Mouse (Mus musculus) cerebellum, postnatal 25 days (tissue): Measurements from ENCODE around the gene Stub1.

Experiments
- DNase-seq, 2 experiments: peaks; one replicate each; pipeline ENCODE4 v3.0.0; 2021; ENCODE audit warnings: mixed read lengths in 2 of 2

Gene Stub1

GRCm38 (mm10) chr17:25837076-25837410, 3.8 kb upstream of the Stub1 start, which contains the start of gene Rhbdl1:
Gene Rhbdl1 (minus strand): TSS chr17:25837295.
- DNase-seq = peak; percentile 90 to 93

- DNase-seq = peak; percentile 59 to 61
Observed at GRCm38 (mm10) chr17:25836397-25837075, 3.3 kb upstream of the Stub1 start.

GRCm38 (mm10) chr17:25835816-25836215, 2.6 kb upstream of the Stub1 start:
- no peak for DNase-seq

- no peak for DNase-seq
Observed at GRCm38 (mm10) chr17:25835301-25835700, 2.1 kb upstream of the Stub1 start.

- peak in 1 of 2 experiments; percentile 62 for DNase-seq
Observed at GRCm38 (mm10) chr17:25834595-25835222, 1.5 kb upstream of the Stub1 start.

GRCm38 (mm10) chr17:25833961-25834594, 874 bp upstream of the Stub1 start:
- no peak for DNase-seq

GRCm38 (mm10) chr17:25832436-25833290, 541 bp downstream of the Stub1 start:
- DNase-seq = peak; percentile 99 to 100

- peak; percentile 49 to 70 for DNase-seq
Observed at GRCm38 (mm10) chr17:25831451-25832281, 1.5 kb downstream of the Stub1 start.

GRCm38 (mm10) chr17:25830806-25831431, 2.3 kb downstream of the Stub1 start:
- DNase-seq = no peak

GRCm38 (mm10) chr17:25830200-25830753, 2.9 kb downstream of the Stub1 start:
- DNase-seq = no peak

- peak in 1 of 2 experiments; percentile 40 for DNase-seq
Observed at GRCm38 (mm10) chr17:25829558-25830017, 3.6 kb downstream of the Stub1 start.

- DNase-seq = peak; percentile 89 to 90
Observed at GRCm38 (mm10) chr17:25828712-25829557, 4.3 kb downstream of the Stub1 start, which contains the start of gene Jmjd8. Gene Jmjd8 (plus strand): TSS chr17:25828867.

GRCm38 (mm10) chr17:25828223-25828594, 5.0 kb downstream of the Stub1 start:
- peak in 1 of 2 experiments; percentile 42 for DNase-seq

- peak in 1 of 2 experiments; percentile 26 for DNase-seq
Observed at GRCm38 (mm10) chr17:25827546-25828222, 5.5 kb downstream of the Stub1 start.

GRCm38 (mm10) chr17:25827011-25827410, 6.2 kb downstream of the Stub1 start:
- peak in 1 of 2 experiments; percentile 15 for DNase-seq

- DNase-seq = peak in 1 of 2 experiments; percentile 29
Observed at GRCm38 (mm10) chr17:25825984-25826570, 7.1 kb downstream of the Stub1 start.

- peak in 1 of 2 experiments; percentile 23 for DNase-seq
Observed at GRCm38 (mm10) chr17:25825311-25825710, 7.9 kb downstream of the Stub1 start.

GRCm38 (mm10) chr17:25824362-25825142, 8.7 kb downstream of the Stub1 start:
- peak in 1 of 2 experiments; percentile 19 for DNase-seq
